Mouse (Mus musculus) kidney, adult 9 months (tissue): ENCODE measurements around the gene Plcl2.
"Not testable (repeated sequence)": the region's sequence is repeated elsewhere in the genome, so short reads cannot be mapped to it uniquely, and the experiment has no call there.

Experiments used
- DNase-seq: peaks from one replicate; pipeline ENCODE4 v3.0.0; 2022

Plcl2 gene

DNA sequence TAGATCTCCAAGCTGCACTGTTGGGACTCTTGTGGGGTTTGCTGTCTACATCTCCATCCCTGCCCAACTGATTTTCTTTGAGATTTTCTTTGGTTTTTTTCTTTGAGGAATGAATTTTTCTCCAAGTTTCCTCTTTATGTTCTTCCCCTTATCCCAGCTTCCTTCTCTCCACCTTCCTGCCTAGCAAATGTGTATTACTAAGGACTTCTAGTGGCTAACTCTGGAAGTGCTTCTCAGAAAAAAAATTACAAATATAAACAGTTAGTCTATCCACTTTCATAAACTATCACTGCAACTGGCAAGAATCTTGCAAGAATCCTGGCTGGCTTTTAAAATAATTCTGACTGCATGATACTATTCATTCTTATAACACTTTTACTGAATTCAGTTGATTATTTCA lies 119.5 kb downstream of the Plcl2 start:
- DNase-seq: peak; percentile 23

DNA sequence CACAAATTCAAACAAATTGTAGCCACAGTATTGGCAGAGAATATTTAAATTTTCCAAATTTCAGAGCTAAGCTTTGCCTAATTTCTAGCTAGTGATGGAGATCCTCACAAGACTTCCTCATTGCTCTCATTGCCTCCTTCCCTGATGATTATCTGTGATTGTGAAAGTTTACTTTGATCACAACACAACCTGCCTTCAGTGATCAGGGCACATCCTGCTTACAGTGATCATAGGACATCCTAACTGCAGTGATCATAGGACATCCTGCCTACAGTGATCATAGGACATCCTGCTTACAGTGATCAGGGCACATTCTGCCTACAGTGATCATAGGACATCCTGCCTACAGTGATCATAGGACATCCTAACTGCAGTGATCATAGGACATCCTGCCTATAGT lies 121.8 kb downstream of the Plcl2 start:
- not testable (repeated sequence) for DNase-seq

DNA sequence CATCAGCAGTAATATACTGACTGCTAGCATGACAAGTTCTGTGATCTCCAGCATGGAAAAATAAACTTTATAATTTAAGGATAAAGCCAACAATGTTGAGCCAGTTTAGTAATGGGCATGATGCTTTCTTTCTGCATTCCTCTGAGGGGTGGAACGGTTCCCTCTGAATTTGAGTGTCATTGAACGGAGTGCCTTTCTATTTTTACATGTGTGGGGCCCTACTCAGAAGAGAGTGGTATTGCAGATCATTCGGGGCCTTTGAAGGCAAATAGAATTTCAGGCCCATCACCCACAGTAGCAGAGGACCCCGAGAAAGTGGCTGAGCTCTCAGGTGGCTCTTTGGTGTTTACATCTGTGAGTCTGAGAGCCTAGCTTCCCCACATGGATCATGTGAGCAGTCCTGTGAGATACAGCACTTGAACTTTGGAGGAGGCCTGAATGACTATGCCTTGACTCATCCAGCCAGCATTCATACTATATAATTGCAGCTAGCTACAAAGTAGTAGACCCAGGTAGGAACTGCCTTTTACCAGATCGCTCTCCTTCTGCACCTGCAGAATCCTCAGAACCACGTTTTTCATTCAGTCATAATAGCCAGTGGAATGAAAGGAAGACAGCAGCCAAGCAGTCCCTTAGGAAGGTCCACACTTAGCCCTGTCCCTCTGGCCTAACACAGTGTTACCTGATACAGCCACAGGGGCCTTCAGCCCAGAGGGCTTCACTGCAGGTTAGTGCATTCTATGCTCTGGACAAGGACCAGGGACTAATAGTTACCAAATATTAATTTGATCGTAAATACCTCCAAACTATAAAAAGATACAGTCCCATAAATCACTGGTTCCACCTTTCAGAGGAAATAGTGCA lies 125.0 kb downstream of the Plcl2 start:
- no peak for DNase-seq

DNA sequence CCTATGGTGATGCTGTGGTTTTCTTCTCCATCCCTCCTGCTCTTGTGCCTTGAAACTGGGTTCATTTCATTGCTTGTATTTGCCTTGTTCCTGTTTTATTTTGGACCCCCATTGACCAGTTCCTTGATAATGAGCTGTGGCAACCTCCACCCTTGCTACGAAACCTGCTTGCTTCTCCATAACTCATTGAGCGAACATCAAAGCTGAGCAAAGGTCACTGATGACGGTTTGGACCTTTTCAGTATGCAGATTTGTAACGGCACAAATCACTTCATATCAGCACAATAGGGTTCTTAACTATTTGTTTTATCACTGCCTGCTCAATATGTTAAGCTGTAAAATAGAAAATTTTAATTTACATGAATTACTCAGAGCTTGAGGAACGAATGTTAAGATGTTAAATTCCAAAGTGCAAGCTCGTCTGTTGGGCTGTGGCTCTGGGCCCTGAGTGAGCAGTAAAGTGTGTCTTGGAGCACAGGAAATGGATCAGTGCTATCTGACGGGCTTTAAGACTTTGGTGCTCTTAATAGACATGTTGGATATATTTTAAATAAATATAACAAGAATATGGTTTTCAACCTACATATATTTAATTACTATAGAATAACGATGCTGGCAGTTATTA lies 126.9 kb downstream of the Plcl2 start:
- no peak for DNase-seq

DNA sequence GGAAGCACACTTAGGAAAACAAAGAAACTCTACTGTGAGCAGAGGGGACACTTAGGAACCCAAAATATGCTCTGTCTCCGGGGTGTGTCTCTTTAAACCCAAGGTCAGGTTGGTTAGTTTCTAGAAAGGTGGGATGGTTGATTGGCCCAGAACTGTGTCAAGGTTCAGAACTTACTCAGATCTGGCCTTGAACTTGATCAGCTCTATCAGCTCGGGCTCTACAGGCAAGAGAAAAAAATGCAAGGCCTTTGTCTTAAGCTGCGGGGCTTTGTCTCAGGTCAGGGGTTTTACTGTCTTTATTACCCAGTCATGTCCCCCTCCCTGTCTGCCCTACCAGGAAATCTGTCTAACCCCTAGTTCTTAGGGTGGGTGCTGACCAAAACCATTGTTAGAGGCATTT lies 129.6 kb downstream of the Plcl2 start:
- DNase-seq: no peak

DNA sequence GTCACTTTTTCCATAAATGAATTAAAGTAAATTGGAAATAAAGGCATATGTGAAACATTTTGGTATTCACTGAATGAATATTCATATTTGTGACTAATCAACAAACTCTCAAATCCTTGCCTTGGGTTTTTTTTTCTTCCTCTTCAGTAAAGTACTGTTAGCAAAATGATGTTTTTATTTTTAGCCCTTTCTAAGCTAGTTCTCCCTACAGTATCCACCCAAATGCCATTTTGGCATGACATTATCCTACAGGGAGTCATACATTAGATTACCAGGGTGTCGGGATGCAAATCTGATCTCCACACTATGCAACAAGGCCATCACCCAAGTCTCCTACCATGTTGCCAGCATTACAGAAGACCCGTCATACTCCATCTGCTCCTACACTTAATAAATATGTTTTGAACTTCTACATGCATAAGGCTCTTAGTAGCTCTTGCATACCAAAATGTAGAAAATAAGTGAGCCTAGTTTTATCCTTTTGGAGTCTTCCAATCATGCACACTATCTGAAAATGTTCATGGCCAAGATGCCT lies 131.9 kb downstream of the Plcl2 start:
- DNase-seq: no peak

DNA sequence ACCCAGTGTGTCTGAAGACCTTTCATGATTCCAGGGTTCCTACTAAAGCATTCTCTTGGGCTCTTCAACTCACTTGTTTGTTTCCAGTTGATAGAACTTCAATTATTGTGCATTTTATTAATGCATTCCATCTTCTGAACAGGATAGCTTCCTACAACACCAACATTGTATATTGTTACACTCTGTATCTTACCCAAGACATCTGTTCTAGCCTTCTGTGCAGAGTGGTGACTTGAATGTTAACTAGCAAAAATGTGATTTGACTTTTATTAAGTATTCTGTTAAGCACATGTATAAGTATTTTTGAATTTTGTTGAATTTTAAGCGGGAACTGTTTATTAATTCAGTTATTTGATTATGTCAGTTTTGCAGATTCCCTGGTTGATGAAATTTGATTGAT lies 132.7 kb downstream of the Plcl2 start:
- DNase-seq: no peak

DNA sequence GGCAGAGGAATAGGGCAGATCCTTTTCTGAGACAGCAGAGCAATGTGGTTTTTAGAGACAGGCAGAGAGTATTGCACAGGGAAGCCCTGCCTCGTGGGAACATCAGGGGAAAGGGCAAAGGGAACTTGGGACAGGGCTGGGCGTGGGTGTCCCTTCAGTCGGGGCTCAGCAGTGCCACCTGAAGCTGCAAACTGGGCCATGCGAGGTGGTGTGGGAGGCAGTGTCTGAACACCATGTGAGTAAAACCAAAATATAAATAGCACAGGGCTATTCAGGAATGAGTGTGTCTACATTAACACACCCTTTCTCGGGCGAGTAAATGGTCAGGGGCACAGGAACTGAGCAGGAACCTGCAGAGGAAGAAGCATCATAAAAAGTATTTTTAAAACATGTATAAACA lies 134.2 kb downstream of the Plcl2 start:
- DNase-seq: no peak

DNA sequence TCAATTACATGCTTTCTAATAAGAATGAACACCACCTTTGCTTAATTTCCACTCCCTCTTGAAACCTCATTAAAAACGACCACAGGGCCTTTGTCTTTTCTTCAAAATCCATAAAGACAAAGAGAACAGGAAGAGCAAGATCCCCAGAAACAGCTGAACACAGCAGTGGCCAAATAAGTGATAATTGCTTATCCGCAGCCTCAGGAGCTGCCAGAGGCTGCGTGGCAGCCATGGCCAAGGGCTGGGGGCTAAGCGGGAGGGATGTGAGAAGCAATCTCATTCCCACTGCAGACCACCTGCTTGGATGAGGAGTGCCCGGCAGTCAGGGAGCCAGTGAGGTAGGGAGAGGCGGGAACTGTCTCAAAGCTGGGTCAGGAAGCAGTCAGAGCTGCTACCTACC lies 134.8 kb downstream of the Plcl2 start:
- DNase-seq: no peak

DNA sequence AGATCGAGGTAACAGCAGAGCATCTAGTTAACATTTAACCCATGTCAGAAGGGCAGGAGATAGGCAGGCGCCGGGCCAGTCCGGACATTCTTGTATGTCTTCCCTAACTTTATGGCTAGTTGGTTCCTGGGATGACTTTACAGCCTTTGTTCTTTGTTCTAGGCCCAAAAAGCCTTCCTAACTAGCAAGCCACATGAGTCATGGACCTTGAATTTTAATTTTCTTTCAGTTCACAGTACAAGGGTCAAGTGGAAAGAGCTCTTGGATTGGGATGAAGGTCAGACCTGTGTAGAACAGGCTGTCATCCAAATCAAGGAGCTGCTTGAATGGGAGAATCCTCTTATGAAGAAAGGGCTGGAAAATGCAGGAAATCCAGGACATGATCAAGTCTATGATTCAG lies 138.9 kb downstream of the Plcl2 start:
- DNase-seq: peak; percentile 56

DNA sequence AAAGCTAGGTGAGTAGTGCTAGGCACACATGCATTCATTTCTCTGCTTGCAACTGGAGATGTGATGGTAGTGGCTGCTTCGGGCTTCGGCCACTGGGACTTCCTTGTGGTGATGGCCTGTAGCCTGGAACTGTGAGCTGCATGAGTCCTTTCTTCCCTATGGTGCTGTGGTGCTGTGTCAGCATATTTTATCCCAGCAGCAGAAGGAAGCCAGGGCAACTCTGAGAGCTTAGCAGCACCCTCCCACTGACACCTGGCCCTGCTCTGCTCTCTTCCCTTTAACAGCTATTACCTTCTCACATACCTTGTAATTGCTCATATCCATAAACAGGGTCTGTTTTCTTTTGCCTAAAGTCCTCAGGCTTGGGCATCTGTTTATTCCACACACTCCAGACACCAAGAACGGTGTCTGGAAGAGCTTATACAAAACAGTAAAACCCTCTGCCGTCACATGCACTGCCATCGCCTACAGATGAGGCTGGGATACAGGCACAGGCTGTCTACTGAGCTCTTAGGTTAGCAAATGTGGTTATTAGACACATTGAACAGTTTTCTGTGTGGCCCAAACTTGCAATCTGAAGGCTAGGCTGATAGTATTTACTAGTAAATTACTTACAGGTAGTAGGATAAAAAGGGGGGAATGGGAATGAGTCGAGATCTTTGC lies 139.7 kb downstream of the Plcl2 start:
- no peak for DNase-seq

DNA sequence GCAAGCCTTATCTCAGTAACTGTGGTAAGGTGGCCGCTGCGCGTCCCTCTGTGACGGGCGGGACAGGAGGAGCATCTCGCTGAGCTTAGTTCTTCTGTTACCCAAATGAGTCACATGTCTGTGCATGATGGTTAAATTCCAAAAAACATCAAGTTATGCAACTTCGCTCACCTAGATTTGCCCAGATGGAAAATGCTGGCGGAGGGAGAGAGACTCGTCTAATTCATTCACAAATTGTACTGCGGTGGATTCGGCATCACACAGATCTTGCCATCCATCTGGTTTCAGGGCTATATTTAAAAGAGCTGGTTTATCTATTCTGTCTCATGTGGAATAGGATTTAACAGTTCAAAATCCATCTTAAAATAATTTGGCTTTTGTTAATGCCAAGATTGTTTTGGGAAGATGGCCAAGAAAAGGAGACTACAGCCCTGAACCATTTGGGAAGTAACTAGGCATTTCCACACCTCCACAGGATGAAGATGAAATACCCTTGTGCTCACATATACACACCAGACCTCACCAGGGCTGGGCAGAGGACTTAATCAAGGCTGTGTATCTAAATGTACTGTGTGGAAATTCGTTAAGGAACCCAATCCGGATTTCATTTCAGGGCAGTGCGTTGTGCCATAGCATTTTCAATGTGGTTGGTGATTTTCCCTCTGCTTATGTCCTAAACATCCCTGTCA lies 141.5 kb downstream of the Plcl2 start:
- DNase-seq: no peak

DNA sequence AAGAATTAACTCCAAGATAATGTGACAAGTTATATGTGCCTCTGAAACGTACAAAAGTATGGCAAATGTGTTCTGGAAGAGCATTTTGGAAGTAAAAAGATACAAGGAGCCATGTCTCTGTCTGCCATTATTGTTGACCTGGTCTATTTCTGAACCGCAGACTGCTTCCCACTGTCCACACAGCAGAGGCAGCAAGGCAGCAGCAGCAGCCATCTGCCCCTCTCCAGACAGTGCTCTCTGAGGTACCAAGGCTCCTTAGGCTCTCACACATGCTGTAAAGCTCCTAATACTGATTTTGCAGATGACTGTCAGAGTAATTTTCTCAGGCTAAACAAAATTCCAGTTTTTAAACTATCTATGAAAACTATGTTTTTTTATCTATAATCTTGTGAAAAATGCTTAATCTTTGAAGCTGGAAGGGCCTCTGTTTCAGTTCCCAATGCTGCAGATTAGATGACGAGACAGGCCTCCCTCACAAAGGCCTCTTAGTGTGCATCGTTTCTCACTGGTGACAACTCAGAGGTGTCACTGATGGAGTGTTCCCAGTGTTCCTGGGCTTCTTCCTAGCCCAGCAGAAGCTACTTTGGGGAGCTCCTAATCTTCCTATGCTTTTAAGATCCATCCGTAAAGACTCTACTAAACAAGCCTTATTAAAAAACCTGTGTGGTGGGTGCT lies 145.7 kb downstream of the Plcl2 start:
- DNase-seq: no peak

DNA sequence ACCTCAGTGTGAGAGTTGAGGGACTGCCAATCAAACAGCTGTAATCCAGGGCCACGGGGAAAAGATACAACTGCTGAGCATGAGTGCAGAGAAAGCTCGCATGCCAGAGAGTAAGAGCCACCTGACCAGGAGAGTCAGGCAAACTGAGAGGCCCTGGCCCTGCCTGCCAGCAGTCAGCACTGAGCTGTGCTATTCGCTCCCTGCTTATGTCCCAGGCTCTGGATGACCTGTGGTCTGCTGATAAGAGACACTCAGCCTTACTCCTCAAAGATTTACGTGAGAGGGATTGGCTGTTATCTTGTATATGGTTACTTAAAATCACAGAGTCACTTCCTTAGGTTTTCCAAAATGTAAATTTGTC lies 146.2 kb downstream of the Plcl2 start:
- DNase-seq: no peak

DNA sequence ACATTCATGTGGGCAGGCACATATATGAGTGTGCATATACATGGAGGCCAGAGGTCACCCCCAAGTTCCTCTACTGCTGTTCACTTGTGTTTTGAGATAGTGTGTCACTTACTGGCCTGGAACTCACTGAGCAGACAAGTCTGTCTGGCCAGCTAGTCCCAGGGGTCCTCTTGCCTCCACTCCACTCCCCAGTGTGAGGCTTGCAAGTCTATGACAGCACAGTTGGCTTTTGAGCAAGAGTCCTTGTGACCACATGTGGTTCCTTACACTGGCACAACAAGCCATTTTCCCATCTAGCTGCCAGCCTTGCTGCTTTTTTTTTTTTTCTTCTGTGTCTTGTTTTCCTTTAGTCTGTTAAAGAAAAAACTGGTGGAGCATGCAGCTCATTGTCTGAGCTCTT lies 148.1 kb downstream of the Plcl2 start:
- no peak for DNase-seq

DNA sequence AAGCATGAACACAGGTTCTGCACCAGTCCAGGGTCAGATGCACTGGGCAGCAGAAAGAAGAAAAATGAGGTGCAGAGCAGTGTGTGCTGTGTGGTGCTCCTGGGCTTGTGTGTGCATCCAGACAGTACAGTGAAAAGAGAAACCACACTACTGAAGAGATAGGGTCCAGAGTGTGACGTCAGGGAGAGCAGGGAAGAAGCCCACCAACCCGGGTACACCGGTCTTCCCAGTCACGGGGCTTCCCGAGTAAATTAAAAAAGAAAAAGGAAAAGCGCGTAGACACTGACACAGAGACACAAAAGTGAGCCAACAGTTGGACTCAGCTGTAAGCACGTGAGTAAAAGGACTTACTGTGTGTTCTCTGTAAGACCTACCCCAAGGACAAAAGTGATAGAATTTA lies 149.7 kb downstream of the Plcl2 start:
- DNase-seq: no peak

DNA sequence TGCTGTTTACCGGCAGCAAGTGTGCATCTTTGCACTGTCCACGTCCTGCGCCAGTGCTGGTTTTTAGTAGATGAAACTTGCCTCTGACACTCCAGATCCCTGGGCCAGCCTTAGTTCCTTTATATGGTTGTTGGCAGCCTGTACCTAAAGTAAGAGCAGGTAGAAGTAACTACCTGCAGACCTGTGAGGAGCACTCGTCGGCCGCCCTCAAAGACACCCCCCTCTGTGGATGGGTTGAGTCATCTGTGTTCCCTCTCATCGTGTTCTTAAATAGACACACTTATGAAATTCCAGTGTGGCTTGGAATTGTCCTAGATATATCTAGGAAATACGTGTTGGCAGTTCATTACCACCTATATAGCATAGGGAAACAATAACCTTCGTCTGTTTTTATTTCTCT lies 158.4 kb downstream of the Plcl2 start:
- DNase-seq: no peak

DNA sequence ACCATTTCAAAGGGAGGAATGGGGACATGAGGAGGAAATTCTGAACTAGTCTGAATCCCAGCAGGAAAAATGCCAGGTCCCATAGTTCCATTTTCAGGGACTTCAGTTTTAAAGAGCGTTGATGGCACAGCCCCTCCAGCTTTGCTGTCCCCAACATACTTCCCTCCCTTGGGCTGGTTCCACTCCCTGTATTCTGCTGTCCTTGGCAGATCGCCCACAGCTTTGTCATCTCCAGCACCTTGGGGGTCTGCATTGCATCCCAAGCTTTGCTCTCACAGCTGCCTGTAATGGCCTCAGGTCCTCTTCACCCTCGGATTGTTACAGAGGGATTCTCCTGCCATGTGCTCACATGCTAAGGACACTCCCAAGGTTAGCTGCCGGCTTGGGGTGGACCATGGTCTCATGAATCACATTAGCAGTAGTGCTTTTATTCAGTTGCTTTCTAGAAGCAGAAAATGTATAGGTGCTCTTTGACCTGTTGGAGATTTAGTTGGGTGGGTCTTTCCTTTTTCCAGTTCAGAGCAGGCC lies 159.5 kb downstream of the Plcl2 start:
- DNase-seq: no peak

DNA sequence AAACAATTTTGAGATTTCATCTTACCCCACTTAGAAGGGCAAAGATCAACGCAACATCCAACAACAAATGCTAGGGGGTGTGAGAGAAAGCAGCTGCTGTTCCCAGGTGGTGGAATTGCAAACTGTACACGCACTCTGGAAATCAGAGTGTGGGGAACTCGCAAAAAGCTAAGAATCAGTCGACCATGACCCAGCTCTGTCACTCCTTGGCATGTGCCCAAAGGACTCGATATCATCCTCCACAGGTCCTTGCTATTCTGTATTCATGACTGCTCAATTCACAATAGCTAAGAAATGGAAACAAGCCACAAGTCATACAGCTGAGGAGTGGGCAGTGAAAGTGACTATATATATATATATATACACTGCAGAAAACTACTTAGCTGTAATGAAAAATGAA lies 162.2 kb downstream of the Plcl2 start:
- DNase-seq: no peak

DNA sequence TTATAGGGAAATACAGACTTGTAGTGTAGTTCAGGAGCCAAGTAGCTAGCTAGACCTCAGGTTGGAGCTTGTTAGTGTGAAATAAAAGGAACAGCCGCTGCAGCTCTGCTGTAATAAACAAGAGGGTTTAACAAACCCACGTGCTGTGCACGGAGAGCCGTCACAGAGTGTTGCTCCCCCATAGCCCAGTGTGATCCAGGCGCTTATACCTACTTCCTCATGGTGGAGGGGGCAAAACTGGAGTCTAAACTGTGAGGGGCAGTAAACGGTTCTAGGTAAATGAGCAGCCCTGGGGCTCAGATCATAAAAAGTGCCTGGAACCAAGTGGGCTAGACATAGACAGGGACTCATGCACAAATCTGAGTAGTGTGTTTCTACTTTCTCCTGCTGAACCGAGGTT lies 165.4 kb downstream of the Plcl2 start:
- no peak for DNase-seq

DNA sequence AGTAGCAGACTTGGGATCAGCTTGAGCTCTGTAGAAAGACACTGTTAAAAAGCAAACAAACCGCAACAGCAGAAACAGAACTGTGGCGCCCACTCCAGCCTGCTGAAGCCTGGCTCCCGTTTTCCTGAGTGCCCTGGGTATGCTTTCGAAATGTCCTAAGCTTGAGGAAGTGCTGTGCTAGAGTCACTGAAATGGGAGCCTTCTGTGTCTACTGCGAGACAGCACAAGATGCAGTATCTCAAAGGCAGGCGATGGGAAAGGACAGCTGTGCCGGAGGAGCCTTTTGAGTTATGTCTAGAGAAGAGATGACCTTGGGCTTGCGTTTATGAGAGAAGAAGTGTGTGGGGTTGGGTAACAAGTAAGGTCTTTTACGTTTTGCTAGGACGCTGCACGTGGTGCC lies 166.0 kb downstream of the Plcl2 start:
- DNase-seq: peak; percentile 7

DNA sequence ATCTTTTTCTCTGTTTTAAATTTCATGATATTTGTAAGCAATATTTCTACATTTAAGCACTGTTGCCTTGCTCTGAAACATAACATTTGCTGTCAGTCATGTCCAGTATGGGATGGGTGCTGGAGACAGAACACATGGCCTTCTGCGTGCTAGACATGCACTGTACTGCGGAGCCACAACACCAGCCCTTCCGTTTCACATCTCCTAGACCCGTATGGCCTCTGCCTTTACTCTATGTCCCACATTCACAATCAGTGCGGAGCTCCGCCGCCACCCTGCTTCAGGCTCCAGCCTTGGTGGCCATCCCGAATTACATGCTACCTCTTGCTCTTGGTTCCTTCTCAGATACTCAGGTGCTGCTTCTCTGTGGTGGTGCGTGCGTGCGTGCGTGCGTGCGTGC lies 168.1 kb downstream of the Plcl2 start:
- DNase-seq: no peak
